Mouse (Mus musculus) limb, embryonic 13.5 days (tissue): ENCODE measurements around the gene Ncln. TPM values are rescaled to one million over a fixed set of nuclear protein-coding genes. Genes with fewer than 3 reads are reported as not detected.
A peak's percentile ranks its signal among the peaks of the same experiment; 100 is the strongest.

ENCODE experiments used
- ATAC-seq: fragments of 200-750 bp; cut with Nextera tagmentation; 2 replicates; pipeline ENCODE4 v1.8.0; 2017; ENCODE audit warnings: low read depth, moderate number of reproducible peaks, moderate TSS enrichment; ENCODE audit not compliant: low FRiP score
- H3K27ac ChIP-seq: fragments of 300-500 bp; sonication (generic); 2 replicates; pipeline ENCODE4 v1.5.1; 2015; ENCODE audit warnings: inconsistent platforms, mild to moderate bottlenecking, moderate library complexity
- H3K27me3 ChIP-seq: fragments of 300-500 bp; sonication (generic); 2 replicates; pipeline ENCODE4 v1.6.1; 2015; ENCODE audit warnings: mild to moderate bottlenecking, inconsistent platforms
- H3K36me3 ChIP-seq: fragments of 300-500 bp; sonication (generic); 2 replicates; pipeline ENCODE4 v1.6.1; 2015; ENCODE audit warnings: inconsistent platforms, mild to moderate bottlenecking, moderate library complexity
- H3K4me1 ChIP-seq: fragments of 300-500 bp; sonication (generic); 2 replicates; pipeline ENCODE4 v1.6.1; 2015; ENCODE audit warnings: inconsistent platforms
- H3K4me2 ChIP-seq: fragments of 300-500 bp; sonication (generic); replicated peaks from 2 replicates; pipeline ENCODE4 v1.6.1; 2015; ENCODE audit warnings: inconsistent platforms, mild to moderate bottlenecking, moderate library complexity
- H3K4me3 ChIP-seq: fragments of 300-500 bp; sonication (generic); 2 replicates; pipeline ENCODE4 v1.5.1; 2015; ENCODE audit warnings: moderate library complexity, mild to moderate bottlenecking, inconsistent platforms
- H3K9ac ChIP-seq: fragments of 300-500 bp; sonication (generic); 2 replicates; pipeline ENCODE4 v1.6.1; 2015; ENCODE audit warnings: mild to moderate bottlenecking, inconsistent platforms
- H3K9me3 ChIP-seq: fragments of 300-500 bp; sonication (generic); 2 replicates; pipeline ENCODE4 v1.6.1; 2016; ENCODE audit warnings: inconsistent platforms
- WGBS: fragments of 180-500 bp; shearing (Covaris S2); methylation state at CpG from one replicate; pipeline ENCODE4 v1.1.7; 2015; 5-methylcytosine and 5-hydroxymethylcytosine counted together
- polyA plus RNA-seq: library from polyadenylated mRNA; unstranded; fragments of >200 nt; fragmentation: Nextera tagmentation; extraction: Ambion mirVana; gene quantifications from 2 replicates; pipeline ENCODE4 v1.2.1, GENCODE M21; 2015

Gene Ncln
- polyA plus RNA-seq, 1 experiment from 2014 or later = 102 TPM

- Histone ChIP-seq H3K9me3 (no peaks in the 10 kb centered on the region), H3K4me3 (peak overlapping the region; percentile 71), H3K27ac (no peak overlapping the region), H3K4me2 (peak overlapping the region; percentile 93), H3K36me3 (peaks cover 29% of the 10 kb centered on the region), H3K4me1 (peaks cover 17% of the 10 kb centered on the region), H3K9ac (peak overlapping the region; percentile 84), H3K27me3 (no peaks in the 10 kb centered on the region)
- peak; percentile 22; the same call in 1 of the 2 replicates for ATAC-seq
- WGBS = 2% methylated on average over 41 of the region's 41 CpGs
Observed at GRCm38 (mm10) chr10:81495616-81496263, 452 bp downstream of the Ncln start.

- Histone ChIP-seq H3K27me3 (no peaks in the 10 kb centered on the region), H3K4me1 (peaks cover 17% of the 10 kb centered on the region), H3K9ac (peak overlapping the region; percentile 84), H3K36me3 (peaks cover 35% of the 10 kb centered on the region), H3K4me2 (peak overlapping the region; percentile 93), H3K4me3 (peak overlapping the region; percentile 71), H3K9me3 (no peaks in the 10 kb centered on the region), H3K27ac (no peak overlapping the region)
- WGBS = 79% methylated on average over 6 of the region's 6 CpGs
- no peak for ATAC-seq
Observed at GRCm38 (mm10) chr10:81495151-81495550, 1.0 kb downstream of the Ncln start.

DNA sequence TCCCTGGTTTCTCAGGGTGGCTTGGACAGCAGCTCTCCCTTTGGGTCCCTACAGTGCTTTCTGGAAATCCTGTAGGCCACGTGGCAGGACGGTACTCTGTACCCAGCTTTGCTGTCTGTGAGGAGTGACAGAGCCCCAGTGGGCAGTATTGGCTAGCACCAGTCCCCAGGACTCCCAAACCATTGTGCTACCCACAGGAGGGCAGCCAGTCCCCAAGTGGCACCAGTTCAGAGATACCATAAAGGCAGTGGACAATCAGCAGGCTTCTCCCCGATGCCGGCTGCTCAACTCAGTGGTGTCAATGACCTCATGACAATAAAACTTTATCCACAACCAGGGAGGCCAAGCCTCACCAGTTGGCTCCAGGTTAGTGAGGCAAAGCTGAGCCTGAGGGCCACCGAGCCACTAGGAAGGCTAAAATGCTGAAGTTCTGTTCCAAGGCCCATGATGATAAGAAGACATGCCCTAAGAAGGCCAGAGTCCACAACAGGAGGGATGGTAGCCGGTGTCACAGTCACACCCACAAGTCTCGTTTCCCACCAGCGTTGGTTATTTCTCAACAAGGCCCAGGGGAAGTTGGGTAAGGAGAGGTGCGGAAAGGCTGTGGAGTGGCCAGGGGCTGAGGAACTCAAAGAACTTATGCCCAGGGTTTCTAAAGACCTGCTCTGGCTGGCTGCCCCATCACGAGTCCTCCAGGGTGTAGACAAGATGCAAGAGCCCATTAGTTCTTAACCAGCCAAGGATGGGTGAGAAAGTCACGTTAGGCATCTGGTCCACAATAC lies 1.7 kb downstream of the Ncln start:
- Histone ChIP-seq H3K27ac (no peak overlapping the region), H3K27me3 (no peaks in the 10 kb centered on the region), H3K4me1 (peaks cover 17% of the 10 kb centered on the region), H3K4me2 (peak overlapping the region; percentile 93), H3K9me3 (no peaks in the 10 kb centered on the region), H3K36me3 (peaks cover 42% of the 10 kb centered on the region), H3K9ac (peak overlapping the region; percentile 84), H3K4me3 (peak overlapping the region; percentile 71)
- no peak for ATAC-seq
- 82% methylated on average over 11 of the region's 11 CpGs for whole genome bisulfite sequencing

DNA sequence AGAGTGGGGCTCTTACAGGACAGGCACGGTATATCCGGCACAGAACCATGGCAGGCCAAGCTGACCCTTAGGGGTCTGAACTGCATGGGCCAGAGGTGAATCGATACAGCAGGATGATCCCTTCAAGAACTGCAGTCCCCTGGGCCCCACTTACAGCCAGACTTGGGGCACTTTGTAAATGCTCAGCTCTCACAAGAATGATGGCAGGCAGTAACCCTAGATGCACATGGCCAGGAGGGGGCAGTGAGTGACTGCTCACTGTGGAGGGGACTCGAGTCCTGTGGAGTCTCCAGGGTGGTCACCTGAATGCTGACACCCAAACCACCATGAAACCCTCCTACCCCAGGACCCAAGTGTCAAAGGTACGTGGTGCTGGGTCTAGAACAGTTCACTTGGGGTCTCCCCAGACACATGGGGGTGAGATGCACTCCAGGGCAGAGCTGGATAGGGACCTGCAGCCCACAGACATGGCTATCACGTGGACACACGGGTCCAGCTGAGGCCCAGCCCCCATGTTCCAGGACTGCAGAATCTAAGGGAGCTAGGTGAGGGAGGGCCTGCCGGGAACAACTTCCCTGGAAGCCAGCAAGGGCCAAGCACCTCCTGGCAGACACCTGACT lies 2.5 kb downstream of the Ncln start:
- Histone ChIP-seq H3K27ac (no peak overlapping the region), H3K4me3 (no peak overlapping the region), H3K27me3 (no peaks in the 10 kb centered on the region), H3K9ac (no peak overlapping the region), H3K4me2 (no peak overlapping the region), H3K36me3 (peaks cover 49% of the 10 kb centered on the region), H3K9me3 (no peaks in the 10 kb centered on the region), H3K4me1 (peaks cover 17% of the 10 kb centered on the region)
- no peak for ATAC-seq
- 80% methylated on average over 8 of the region's 8 CpGs for WGBS

GRCm38 (mm10) chr10:81492606-81493240 lies 3.5 kb downstream of the Ncln start:
- Histone ChIP-seq H3K27ac (no peak overlapping the region), H3K4me2 (no peak overlapping the region), H3K27me3 (no peaks in the 10 kb centered on the region), H3K4me1 (peaks cover 17% of the 10 kb centered on the region), H3K9me3 (no peaks in the 10 kb centered on the region), H3K9ac (no peak overlapping the region), H3K36me3 (peaks cover 59% of the 10 kb centered on the region), H3K4me3 (no peak overlapping the region)
- WGBS = 79% methylated on average over 11 of the region's 11 CpGs
- no peak for ATAC-seq

DNA sequence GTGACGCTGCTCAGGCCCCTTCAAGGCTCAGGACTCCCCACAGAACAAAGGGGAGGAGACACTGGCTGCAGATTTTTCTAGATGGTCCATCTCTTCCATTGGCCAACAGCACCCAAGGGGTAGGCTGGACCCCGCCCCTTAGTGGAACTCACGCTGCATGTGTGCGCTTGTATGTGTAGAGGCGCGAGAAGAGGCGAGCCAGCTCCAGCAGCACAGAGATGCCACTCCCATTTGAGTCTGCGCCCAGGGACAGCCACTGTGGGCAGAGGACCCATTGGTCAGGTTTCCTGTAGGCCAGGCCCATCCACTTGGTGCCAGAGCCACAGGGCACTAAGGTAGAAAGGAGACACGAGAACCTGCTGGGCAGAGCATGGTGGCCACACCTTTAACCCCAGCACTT lies 5.2 kb downstream of the Ncln start:
- Histone ChIP-seq H3K27me3 (no peaks in the 10 kb centered on the region), H3K4me1 (peaks cover 17% of the 10 kb centered on the region), H3K9ac (no peak overlapping the region), H3K4me3 (no peak overlapping the region), H3K9me3 (no peaks in the 10 kb centered on the region), H3K36me3 (peaks cover 76% of the 10 kb centered on the region), H3K27ac (no peak overlapping the region), H3K4me2 (no peak overlapping the region)
- 94% methylated on average over 9 of the region's 9 CpGs for WGBS
- ATAC-seq = no peak

DNA sequence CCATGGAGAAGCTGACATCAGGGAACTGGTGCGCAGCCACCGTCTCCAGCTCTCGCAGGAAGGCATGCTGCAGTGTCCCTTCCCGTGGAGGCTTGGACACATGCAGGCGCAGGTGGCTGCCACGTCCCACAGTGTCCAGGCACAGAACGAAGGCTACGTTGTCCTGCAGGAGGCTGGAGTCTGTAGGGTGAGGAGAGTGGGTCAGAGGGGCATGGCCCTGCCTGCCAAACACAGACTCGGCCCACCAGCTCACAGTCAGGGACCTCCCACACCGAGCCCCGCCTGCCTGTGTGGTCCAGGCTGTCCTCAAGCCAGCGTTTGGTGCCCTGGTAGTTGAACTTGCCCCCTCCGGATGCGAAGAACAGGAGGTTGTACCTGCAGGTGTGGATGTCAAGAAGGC lies 6.3 kb downstream of the Ncln start:
- H3K27ac ChIP-seq = no peak overlapping the region
- no peak overlapping the region for H3K4me3 ChIP-seq
- H3K4me2 ChIP-seq = no peak overlapping the region
- no peak overlapping the region for H3K9ac ChIP-seq
- H3K9me3 ChIP-seq = no peaks in the 10 kb centered on the region
- H3K27me3 ChIP-seq = no peaks in the 10 kb centered on the region
- peaks cover 11% of the 10 kb centered on the region for H3K4me1 ChIP-seq
- ATAC-seq = no peak
- 85% methylated on average over 14 of the region's 14 CpGs for WGBS
- H3K36me3 ChIP-seq = peaks cover 78% of the 10 kb centered on the region

DNA sequence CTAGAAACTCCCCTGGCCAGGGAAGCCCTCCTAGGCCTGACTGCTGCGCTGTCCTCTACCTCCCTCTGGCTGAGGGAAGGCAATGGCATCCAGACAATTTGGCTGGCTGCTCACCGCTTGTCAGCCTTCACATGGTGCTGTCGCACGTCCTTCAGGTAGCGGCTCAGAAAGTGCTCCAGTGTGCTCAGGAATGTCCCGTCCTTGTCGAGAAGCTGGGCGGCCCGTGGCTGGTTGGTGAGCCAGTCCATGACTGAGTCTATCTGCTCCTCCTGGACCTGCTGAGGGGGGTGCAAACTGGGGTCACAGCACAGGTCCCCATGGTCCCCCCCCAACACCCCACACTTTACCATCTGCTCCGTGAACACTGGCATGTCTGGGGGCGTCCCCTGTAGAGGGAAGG lies 8.1 kb downstream of the Ncln start:
- 87% methylated on average over 11 of the region's 11 CpGs for WGBS
- Histone ChIP-seq H3K9ac (no peak overlapping the region), H3K36me3 (peaks cover 72% of the 10 kb centered on the region), H3K27ac (no peak overlapping the region), H3K4me1 (no peaks in the 10 kb centered on the region), H3K4me2 (no peak overlapping the region), H3K9me3 (no peaks in the 10 kb centered on the region), H3K4me3 (no peak overlapping the region), H3K27me3 (no peaks in the 10 kb centered on the region)
- no peak for ATAC-seq

DNA sequence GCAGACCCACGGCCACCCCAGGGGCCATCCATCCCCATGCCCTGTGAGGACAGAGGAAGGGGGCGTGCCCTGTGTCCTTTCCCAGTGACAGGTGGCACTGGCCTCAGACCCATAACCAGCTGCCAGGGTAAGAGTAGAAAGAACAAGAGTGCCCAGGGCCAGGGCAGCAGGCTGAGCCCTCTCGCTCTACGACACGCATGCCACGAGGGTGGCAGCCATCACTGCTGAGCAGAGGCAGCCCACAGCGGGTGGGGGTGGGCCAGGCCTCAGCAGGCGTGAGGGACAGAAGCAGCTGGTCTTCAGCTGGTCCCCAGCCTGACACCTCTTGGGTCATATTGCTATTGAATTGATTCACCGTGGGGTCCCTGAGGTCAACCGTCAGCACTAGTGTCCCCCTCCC lies 9.7 kb downstream of the Ncln start:
- Histone ChIP-seq H3K27me3 (peaks cover 15% of the 10 kb centered on the region), H3K27ac (no peak overlapping the region), H3K4me2 (no peak overlapping the region), H3K4me3 (no peak overlapping the region), H3K9ac (no peak overlapping the region), H3K4me1 (0 out of 2 replicates have a peak, but pooled peaks cover 5% of the 10 kb centered on the region), H3K36me3 (peaks cover 57% of the 10 kb centered on the region), H3K9me3 (no peaks in the 10 kb centered on the region)
- ATAC-seq = no peak
- 83% methylated on average over 10 of the region's 10 CpGs for WGBS

DNA sequence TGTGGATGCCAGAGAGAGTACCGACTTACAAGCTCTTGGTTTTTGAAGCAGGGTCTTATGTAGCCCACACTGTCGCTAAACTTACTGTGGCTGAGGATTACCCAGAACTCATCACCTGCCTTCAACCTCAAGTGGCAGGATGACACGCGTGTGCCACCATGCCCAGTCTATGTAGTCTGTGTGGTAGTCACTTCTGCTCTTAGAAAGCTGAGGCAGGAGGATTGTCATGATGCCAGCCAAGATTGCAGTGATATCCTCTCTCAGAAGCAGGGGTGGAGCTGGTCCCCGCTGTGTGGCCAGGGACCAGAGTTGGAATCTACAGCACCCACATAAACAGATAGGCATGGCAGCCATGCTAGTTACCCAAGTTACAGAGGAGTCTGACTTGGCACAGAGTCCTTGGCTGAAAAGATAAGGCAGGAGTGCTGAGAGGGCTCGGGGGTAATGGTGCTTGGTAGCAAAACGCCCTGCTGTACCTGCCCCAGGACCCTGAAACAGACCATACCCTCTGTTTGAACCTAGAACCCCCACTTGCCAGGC lies 10.6 kb downstream of the Ncln start:
- Histone ChIP-seq H3K4me1 (0 out of 2 replicates have a peak, but pooled peaks cover 5% of the 10 kb centered on the region), H3K4me3 (no peak overlapping the region)
- 71% methylated on average over 7 of the region's 7 CpGs for whole genome bisulfite sequencing

GRCm38 (mm10) chr10:81485060-81485449 lies 11.1 kb downstream of the Ncln start:
- no peak overlapping the region for H3K9ac ChIP-seq
- H3K9me3 ChIP-seq = no peaks in the 10 kb centered on the region
- 0 out of 2 replicates have a peak, but pooled peaks cover 5% of the 10 kb centered on the region for H3K4me1 ChIP-seq
- H3K27me3 ChIP-seq = peaks cover 29% of the 10 kb centered on the region
- no peak overlapping the region for H3K27ac ChIP-seq
- WGBS = 14% methylated on average over 2 of the region's 2 CpGs
- no peak for ATAC-seq
- no peak overlapping the region for H3K4me2 ChIP-seq
- no peak overlapping the region for H3K4me3 ChIP-seq
- peaks cover 42% of the 10 kb centered on the region for H3K36me3 ChIP-seq

More for the DNA sequence above, 10.6 kb downstream of the Ncln start:
- no peak; the same call in 1 of the 2 replicates for ATAC-seq
- H3K27ac ChIP-seq = no peak overlapping the region
- no peak overlapping the region for H3K4me2 ChIP-seq
- peaks cover 47% of the 10 kb centered on the region for H3K36me3 ChIP-seq
- no peaks in the 10 kb centered on the region for H3K9me3 ChIP-seq
- peaks cover 24% of the 10 kb centered on the region for H3K27me3 ChIP-seq
- H3K9ac ChIP-seq = no peak overlapping the region
